ENCODE assay signal across 8 mouse cellular contexts in the genomic region with DNA sequence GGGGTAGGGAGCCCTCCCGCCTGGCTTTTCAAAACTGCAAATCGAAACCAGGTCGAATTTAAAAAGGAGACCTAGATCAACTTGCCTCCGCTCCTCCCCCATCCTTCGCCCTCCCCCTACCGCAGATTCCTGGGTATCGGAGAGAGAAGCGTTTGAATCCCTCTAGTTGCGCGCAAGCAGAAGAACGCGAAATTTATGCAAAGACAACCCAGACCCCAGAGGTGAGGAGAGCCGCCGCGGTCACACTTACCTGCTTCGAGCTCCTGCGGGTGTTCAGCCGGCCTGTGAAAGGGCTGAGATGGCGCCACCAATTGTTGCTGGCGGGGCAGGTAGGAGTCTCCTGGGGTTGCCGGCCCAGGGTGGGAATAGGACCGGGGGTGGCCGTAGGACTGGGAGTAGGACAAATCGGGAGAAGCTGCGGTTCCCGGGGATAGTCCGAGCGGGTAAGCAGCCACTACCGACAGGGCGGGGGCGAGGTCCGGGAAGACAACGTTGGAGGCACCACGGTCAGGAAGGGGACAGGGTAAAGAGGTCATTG. TPM values are rescaled to one million over a fixed set of nuclear protein-coding genes. Genes with fewer than 3 reads are reported as not detected.
DNase-seq lines count a peak whose midpoint lies in the region; ATAC-seq and TF ChIP-seq lines count a peak whose summit lies in the region.

No protein-coding gene starts in this region.

- peak overlapping the region; percentile 72; the same call in 1 of the 2 replicates for H3K9ac ChIP-seq in heart, embryonic 13.5 days
- no peak overlapping the region for H3K9ac ChIP-seq in hindbrain, embryonic 15.5 days
- 0 out of 2 replicates have a peak overlapping the region, but pooled peaks have one; percentile 11 for H3K9ac ChIP-seq in midbrain, embryonic 12.5 days (replicated peaks)

- TF ChIP-seq POLR2A in bone marrow macrophage, adult 2 months (IDR thresholded peaks at IDR 0.05; ENCODE audit: borderline replicate concordance, low read depth, low read length): no peak

- no peaks in the 10 kb centered on the region for H3K9me3 ChIP-seq in heart, embryonic 13.5 days
- H3K9me3 ChIP-seq in hindbrain, embryonic 15.5 days: no peaks in the 10 kb centered on the region
- no peaks in the 10 kb centered on the region for H3K9me3 ChIP-seq in midbrain, embryonic 12.5 days

- H3K4me3 ChIP-seq in heart, embryonic 13.5 days: peak overlapping the region; percentile 54
- H3K4me3 ChIP-seq in bone marrow macrophage, adult 2 months (ENCODE audit: insufficient read depth, low read length): peak overlapping the region; percentile 58
- H3K4me3 ChIP-seq in hindbrain, embryonic 15.5 days: peak overlapping the region; percentile 36
- H3K4me3 ChIP-seq in midbrain, embryonic 12.5 days: peak overlapping the region; percentile 38; the same call in 1 of the 2 replicates

- peaks cover 100% of the 10 kb centered on the region for H3K27me3 ChIP-seq in heart, embryonic 13.5 days (replicated peaks)
- H3K27me3 ChIP-seq in hindbrain, embryonic 15.5 days: peaks cover 91% of the 10 kb centered on the region
- peaks cover 100% of the 10 kb centered on the region for H3K27me3 ChIP-seq in midbrain, embryonic 12.5 days

- H3K27ac ChIP-seq in heart, embryonic 13.5 days (replicated peaks): no peak overlapping the region
- no peak overlapping the region for H3K27ac ChIP-seq in bone marrow macrophage, adult 2 months (ENCODE audit: insufficient read depth, low read depth, low read length)
- no peak overlapping the region for H3K27ac ChIP-seq in hindbrain, embryonic 15.5 days (replicated peaks)
- H3K27ac ChIP-seq in midbrain, embryonic 12.5 days (replicated peaks): no peak overlapping the region

- H3K36me3 ChIP-seq in heart, embryonic 13.5 days: no peaks in the 10 kb centered on the region
- H3K36me3 ChIP-seq in hindbrain, embryonic 15.5 days: no peaks in the 10 kb centered on the region
- no peaks in the 10 kb centered on the region for H3K36me3 ChIP-seq in midbrain, embryonic 12.5 days

- WGBS in heart, embryonic 13.5 days: under 1% methylated on average over 34 of the region's 34 CpGs
- WGBS in hindbrain, embryonic 15.5 days: under 1% methylated on average over 34 of the region's 34 CpGs
- under 1% methylated on average over 34 of the region's 34 CpGs for WGBS in midbrain, embryonic 12.5 days

- DNase-seq in heart, adult 9 months (ENCODE audit: low spot score in 2 of 2): no peak
- no peak for DNase-seq in layer of hippocampus, adult 11-12 months (ENCODE audit: low spot score)
- DNase-seq in urinary bladder, postnatal 36 days (ENCODE audit: low spot score in 2 of 2): no peak
- no peak for DNase-seq in right cerebral cortex, postnatal 4 days

- ATAC-seq in heart, embryonic 13.5 days (ENCODE audit: extremely low read depth, insufficient number of reproducible peaks, low FRiP score, low TSS enrichment): no peak
- no peak for ATAC-seq in hindbrain, embryonic 15.5 days (ENCODE audit: low FRiP score, low read depth)
- ATAC-seq in midbrain, embryonic 12.5 days (ENCODE audit: low FRiP score, low read depth): no peak

- H3K4me2 ChIP-seq in heart, embryonic 13.5 days: peak overlapping the region; percentile 78
- H3K4me2 ChIP-seq in hindbrain, embryonic 15.5 days: peak overlapping the region; percentile 67
- peak overlapping the region; percentile 58 for H3K4me2 ChIP-seq in midbrain, embryonic 12.5 days (replicated peaks)

- no peak for TF ChIP-seq CTCF in bone marrow macrophage, adult 2 months (IDR thresholded peaks at IDR 0.05; ENCODE audit: low read depth, low read length)

- H3K4me1 ChIP-seq in heart, embryonic 13.5 days: peaks cover 28% of the 10 kb centered on the region
- 0 out of 2 replicates have a peak, but pooled peaks cover 2% of the 10 kb centered on the region for H3K4me1 ChIP-seq in bone marrow macrophage, adult 2 months (ENCODE audit: control insufficient read depth, insufficient read depth, low read length)
- peaks cover 30% of the 10 kb centered on the region for H3K4me1 ChIP-seq in hindbrain, embryonic 15.5 days (replicated peaks)
- H3K4me1 ChIP-seq in midbrain, embryonic 12.5 days: peaks cover 16% of the 10 kb centered on the region

RNA-seq across cellular contexts. Expression of a gene that starts 1.0 kb away (rescaled TPM):
- 0.06 and 0.08 TPM in 2 replicates for polyA plus RNA-seq in heart, embryonic 13.5 days (2015; fragmentation: Nextera tagmentation; extraction: Ambion mirVana)
- polyA plus RNA-seq in bone marrow macrophage, adult 2 months (2012; ENCODE audit: insufficient read depth, insufficient read length, missing spikeins): not detected in 2 replicates
- not detected in 2 replicates for polyA plus RNA-seq in hindbrain, embryonic 15.5 days (2015; fragmentation: Nextera tagmentation; extraction: Ambion mirVana)
- polyA plus RNA-seq in midbrain, embryonic 12.5 days (2016; fragmentation: Nextera tagmentation; extraction: Ambion mirVana): not detected in 2 replicates

RNA-seq across cellular contexts. Expression of a gene that starts 25.1 kb away (rescaled TPM):
- polyA plus RNA-seq in heart, embryonic 13.5 days (2015; fragmentation: Nextera tagmentation; extraction: Ambion mirVana): 0.17 TPM in 1 of 2 replicates, not detected in the other
- polyA plus RNA-seq in bone marrow macrophage, adult 2 months (2012; ENCODE audit: insufficient read depth, insufficient read length, missing spikeins): not detected in 2 replicates
- polyA plus RNA-seq in hindbrain, embryonic 15.5 days (2015; fragmentation: Nextera tagmentation; extraction: Ambion mirVana): 0.19 and 0.54 TPM in 2 replicates
- 0.67 and 0.71 TPM in 2 replicates for polyA plus RNA-seq in midbrain, embryonic 12.5 days (2016; fragmentation: Nextera tagmentation; extraction: Ambion mirVana)
